Mouse (Mus musculus) forebrain, embryonic 10.5 days (tissue): ENCODE measurements around the gene March6. TPM values are rescaled to one million over a fixed set of nuclear protein-coding genes. Genes with fewer than 3 reads are reported as not detected.

Source experiments
- DNase-seq: peaks from one replicate; pipeline ENCODE4 v3.0.0-alpha.2; 2017; ENCODE audit warnings: low spot score; ENCODE audit errors: extremely low spot score
- H3K27ac ChIP-seq: fragments of 300-500 bp; sonication (generic); 2 replicates; pipeline ENCODE4 v1.5.1; 2016; ENCODE audit warnings: mild to moderate bottlenecking
- H3K27me3 ChIP-seq: fragments of 300-500 bp; sonication (generic); 2 replicates; pipeline ENCODE4 v1.6.1; 2016; ENCODE audit warnings: mild to moderate bottlenecking; ENCODE audit not compliant: poor library complexity, severe bottlenecking
- H3K36me3 ChIP-seq: fragments of 300-500 bp; sonication (generic); replicated peaks from 2 replicates; pipeline ENCODE4 v1.6.1; 2016; ENCODE audit warnings: mild to moderate bottlenecking, moderate library complexity
- H3K4me1 ChIP-seq: fragments of 300-500 bp; sonication (generic); 2 replicates; pipeline ENCODE4 v1.6.1; 2016
- H3K4me3 ChIP-seq: fragments of 300-500 bp; sonication (generic); 2 replicates; pipeline ENCODE4 v1.5.1; 2016; ENCODE audit warnings: mild to moderate bottlenecking, moderate library complexity
- H3K9me3 ChIP-seq: fragments of 300-500 bp; sonication (generic); 2 replicates; pipeline ENCODE4 v1.6.1; 2016; ENCODE audit warnings: mild to moderate bottlenecking, moderate library complexity
- WGBS: fragments of 180-500 bp; shearing (Covaris S2); methylation state at CpG from one replicate; pipeline ENCODE4 v1.1.7; 2016; 5-methylcytosine and 5-hydroxymethylcytosine counted together
- polyA plus RNA-seq: library from polyadenylated mRNA; unstranded; fragments of >200 nt; fragmentation: Nextera tagmentation; extraction: Ambion mirVana; gene quantifications from 2 replicates; pipeline ENCODE4 v1.2.1, GENCODE M21; 2016

The March6 gene
- polyA plus RNA-seq, 1 experiment from 2014 or later: 44.9 TPM

- DNase-seq: no peak
- H3K36me3 ChIP-seq: peaks cover 4% of the 10 kb centered on the region; the same call in 1 of the 2 replicates
- H3K9me3 ChIP-seq: no peaks in the 10 kb centered on the region
- no peak overlapping the region for H3K4me3 ChIP-seq
- no peaks in the 10 kb centered on the region for H3K4me1 ChIP-seq
- whole genome bisulfite sequencing: 76% methylated on average over 5 of the region's 5 CpGs
- H3K27ac ChIP-seq: no peak overlapping the region
- no peaks in the 10 kb centered on the region for H3K27me3 ChIP-seq
These were observed 11.9 kb downstream of the March6 start for GRCm38 (mm10) chr15:31519000-31519399.

GRCm38 (mm10) chr15:31518371-31518770, 12.5 kb downstream of the March6 start:
- WGBS: 93% methylated on average over 2 of the region's 2 CpGs
- H3K4me1 ChIP-seq: no peaks in the 10 kb centered on the region
- no peaks in the 10 kb centered on the region for H3K9me3 ChIP-seq
- H3K27me3 ChIP-seq: no peaks in the 10 kb centered on the region
- H3K27ac ChIP-seq: no peak overlapping the region
- H3K4me3 ChIP-seq: no peak overlapping the region
- peaks cover 4% of the 10 kb centered on the region; the same call in 1 of the 2 replicates for H3K36me3 ChIP-seq
- DNase-seq: no peak

GRCm38 (mm10) chr15:31517186-31517585, 13.7 kb downstream of the March6 start:
- 94% methylated on average over 1 of the region's 1 CpGs for WGBS
- Histone ChIP-seq H3K36me3 (peaks cover 4% of the 10 kb centered on the region; the same call in 1 of the 2 replicates), H3K4me1 (no peaks in the 10 kb centered on the region), H3K4me3 (no peak overlapping the region), H3K27me3 (no peaks in the 10 kb centered on the region), H3K9me3 (no peaks in the 10 kb centered on the region), H3K27ac (no peak overlapping the region)
- no peak for DNase-seq

- H3K27me3 ChIP-seq: no peaks in the 10 kb centered on the region
- no peak overlapping the region for H3K27ac ChIP-seq
- H3K4me1 ChIP-seq: peaks cover 14% of the 10 kb centered on the region
- H3K4me3 ChIP-seq: no peak overlapping the region
- peaks cover 4% of the 10 kb centered on the region for H3K36me3 ChIP-seq
- WGBS: 88% methylated on average over 1 of the region's 1 CpGs
- no peaks in the 10 kb centered on the region for H3K9me3 ChIP-seq
- DNase-seq: no peak
These were observed 19.1 kb downstream of the March6 start for GRCm38 (mm10) chr15:31511795-31512194.

- no peak for DNase-seq
- Histone ChIP-seq H3K4me3 (no peak overlapping the region), H3K9me3 (no peaks in the 10 kb centered on the region), H3K27me3 (no peaks in the 10 kb centered on the region), H3K4me1 (peaks cover 14% of the 10 kb centered on the region), H3K36me3 (peaks cover 4% of the 10 kb centered on the region), H3K27ac (no peak overlapping the region)
These were observed 19.5 kb downstream of the March6 start for GRCm38 (mm10) chr15:31511406-31511771.

- DNase-seq: no peak
- peaks cover 14% of the 10 kb centered on the region for H3K4me1 ChIP-seq
- no peak overlapping the region for H3K27ac ChIP-seq
- 80% methylated on average over 7 of the region's 7 CpGs for WGBS
- no peaks in the 10 kb centered on the region for H3K9me3 ChIP-seq
- no peaks in the 10 kb centered on the region for H3K27me3 ChIP-seq
- H3K36me3 ChIP-seq: peaks cover 8% of the 10 kb centered on the region
- no peak overlapping the region for H3K4me3 ChIP-seq
These were observed 20.1 kb downstream of the March6 start for GRCm38 (mm10) chr15:31510477-31511405.

- Histone ChIP-seq H3K27ac (no peak overlapping the region), H3K4me3 (no peak overlapping the region), H3K4me1 (no peaks in the 10 kb centered on the region), H3K9me3 (no peaks in the 10 kb centered on the region), H3K27me3 (no peaks in the 10 kb centered on the region), H3K36me3 (peaks cover 43% of the 10 kb centered on the region)
- 93% methylated on average over 2 of the region's 2 CpGs for WGBS
- DNase-seq: no peak
These were observed 25.8 kb downstream of the March6 start for GRCm38 (mm10) chr15:31505082-31505481.

GRCm38 (mm10) chr15:31503447-31503846, 27.4 kb downstream of the March6 start:
- Histone ChIP-seq H3K9me3 (no peaks in the 10 kb centered on the region), H3K4me3 (no peak overlapping the region), H3K27me3 (no peaks in the 10 kb centered on the region), H3K36me3 (peaks cover 56% of the 10 kb centered on the region), H3K27ac (no peak overlapping the region), H3K4me1 (no peaks in the 10 kb centered on the region)
- DNase-seq: no peak
- WGBS: 86% methylated on average over 3 of the region's 3 CpGs

- Histone ChIP-seq H3K27me3 (no peaks in the 10 kb centered on the region), H3K4me3 (no peak overlapping the region), H3K27ac (no peak overlapping the region), H3K4me1 (no peaks in the 10 kb centered on the region), H3K9me3 (no peaks in the 10 kb centered on the region), H3K36me3 (peaks cover 59% of the 10 kb centered on the region)
- 92% methylated on average over 4 of the region's 4 CpGs for WGBS
- DNase-seq: no peak
These were observed 27.9 kb downstream of the March6 start for GRCm38 (mm10) chr15:31502996-31503395.

- Histone ChIP-seq H3K27ac (no peak overlapping the region), H3K4me1 (no peaks in the 10 kb centered on the region), H3K4me3 (no peak overlapping the region), H3K36me3 (peaks cover 63% of the 10 kb centered on the region), H3K9me3 (no peaks in the 10 kb centered on the region), H3K27me3 (no peaks in the 10 kb centered on the region)
- DNase-seq: no peak
- 93% methylated on average over 1 of the region's 1 CpGs for WGBS
These were observed 28.5 kb downstream of the March6 start for GRCm38 (mm10) chr15:31502313-31502712.

GRCm38 (mm10) chr15:31494803-31495202, 36.0 kb downstream of the March6 start:
- DNase-seq: no peak
- no peak overlapping the region for H3K4me3 ChIP-seq
- no peak overlapping the region for H3K27ac ChIP-seq
- H3K27me3 ChIP-seq: no peaks in the 10 kb centered on the region
- peaks cover 88% of the 10 kb centered on the region for H3K36me3 ChIP-seq
- H3K4me1 ChIP-seq: no peaks in the 10 kb centered on the region
- WGBS: 92% methylated on average over 9 of the region's 9 CpGs
- no peaks in the 10 kb centered on the region for H3K9me3 ChIP-seq

- Histone ChIP-seq H3K27ac (no peak overlapping the region), H3K4me3 (no peak overlapping the region), H3K36me3 (peaks cover 89% of the 10 kb centered on the region), H3K9me3 (no peaks in the 10 kb centered on the region), H3K4me1 (no peaks in the 10 kb centered on the region), H3K27me3 (no peaks in the 10 kb centered on the region)
- 83% methylated on average over 3 of the region's 3 CpGs for WGBS
- no peak for DNase-seq
These were observed 36.5 kb downstream of the March6 start for GRCm38 (mm10) chr15:31494310-31494709.

GRCm38 (mm10) chr15:31487407-31487806, 43.4 kb downstream of the March6 start:
- Histone ChIP-seq H3K4me3 (no peak overlapping the region), H3K4me1 (peaks cover 7% of the 10 kb centered on the region), H3K9me3 (no peaks in the 10 kb centered on the region), H3K36me3 (peaks cover 82% of the 10 kb centered on the region), H3K27ac (peak overlapping the region; percentile 25; the same call in 1 of the 2 replicates), H3K27me3 (no peaks in the 10 kb centered on the region)
- 40% methylated on average over 2 of the region's 2 CpGs for WGBS
- no peak for DNase-seq
